Mouse (Mus musculus) cortical plate, adult 2 months (tissue): ENCODE measurements around the gene Zfp281.

Experiments
- CTCF ChIP-seq: fragments of 200-500 bp; IDR thresholded peaks from 2 replicates; pipeline ENCODE4 v1.5.1; 2011; ENCODE audit warnings: mild to moderate bottlenecking, control low read depth, low read length; ENCODE audit not compliant: insufficient read depth; ENCODE audit errors: extremely low read depth
- POLR2A ChIP-seq: fragments of 200-500 bp; IDR thresholded peaks from 2 replicates; pipeline ENCODE4 v1.6.1; 2011; ENCODE audit warnings: mild to moderate bottlenecking, low read length, control low read depth; ENCODE audit not compliant: insufficient read depth; ENCODE audit errors: extremely low read depth

GRCm38 (mm10) chr1:136587761-136588405 lies 36.8 kb upstream of the Zfp281 start:
- TF ChIP-seq POLR2A (no peak), CTCF (no peak)
